Mouse (Mus musculus): Measurements from ENCODE around the gene Adgra1. TPM values are rescaled to one million over a fixed set of nuclear protein-coding genes. Genes with fewer than 3 reads are reported as not detected.

Adgra1 gene
- polyA plus RNA-seq, 1 experiment from 2014 or later: not detected

GRCm38 (mm10) chr7:139842397-139842796, 8.4 kb downstream of the Adgra1 start:
- no peak for ATAC-seq (replicated peaks; ENCODE audit: insufficient number of reproducible peaks, low FRiP score, low TSS enrichment)
- 57% methylated on average over 6 of the region's 6 CpGs for WGBS (ENCODE audit: insufficient replicate concordance)
- no peaks in the 10 kb centered on the region for H3K27me3 ChIP-seq (ENCODE audit: control insufficient read depth, insufficient read depth, low read length)
- no peaks in the 10 kb centered on the region for H3K4me1 ChIP-seq (ENCODE audit: control insufficient read depth, insufficient read depth, low read length)
- no peaks in the 10 kb centered on the region for H3K36me3 ChIP-seq (ENCODE audit: control insufficient read depth, insufficient read depth, low read length)
- no peak overlapping the region for H3K27ac ChIP-seq (ENCODE audit: low read depth, low read length)
- H3K4me3 ChIP-seq (ENCODE audit: low read depth, low read length): no peak overlapping the region
- no peaks in the 10 kb centered on the region for H3K9me3 ChIP-seq (replicated peaks; ENCODE audit: control insufficient read depth, low read length)
- no peak overlapping the region for H3K9ac ChIP-seq (ENCODE audit: low read depth, low read length)
- no peak overlapping the region for H3K4me2 ChIP-seq

- 46% methylated on average over 5 of the region's 5 CpGs for WGBS (ENCODE audit: insufficient replicate concordance)
- Histone ChIP-seq H3K27ac (ENCODE audit: low read depth, low read length) (no peak overlapping the region), H3K4me1 (ENCODE audit: control insufficient read depth, insufficient read depth, low read length) (no peaks in the 10 kb centered on the region), H3K4me2 (no peak overlapping the region), H3K4me3 (ENCODE audit: low read depth, low read length) (no peak overlapping the region), H3K27me3 (ENCODE audit: control insufficient read depth, insufficient read depth, low read length) (no peaks in the 10 kb centered on the region), H3K9me3 (replicated peaks; ENCODE audit: control insufficient read depth, low read length) (no peaks in the 10 kb centered on the region), H3K36me3 (ENCODE audit: control insufficient read depth, insufficient read depth, low read length) (no peaks in the 10 kb centered on the region), H3K9ac (ENCODE audit: low read depth, low read length) (no peak overlapping the region)
- ATAC-seq (replicated peaks; ENCODE audit: insufficient number of reproducible peaks, low FRiP score, low TSS enrichment): no peak
These were observed 9.2 kb downstream of the Adgra1 start for GRCm38 (mm10) chr7:139843140-139843539.

GRCm38 (mm10) chr7:139843776-139844175, 9.8 kb downstream of the Adgra1 start:
- no peak overlapping the region for H3K9ac ChIP-seq (ENCODE audit: low read depth, low read length)
- ATAC-seq (replicated peaks; ENCODE audit: insufficient number of reproducible peaks, low FRiP score, low TSS enrichment): no peak
- no peaks in the 10 kb centered on the region for H3K4me1 ChIP-seq (ENCODE audit: control insufficient read depth, insufficient read depth, low read length)
- H3K4me2 ChIP-seq: no peak overlapping the region
- H3K4me3 ChIP-seq (ENCODE audit: low read depth, low read length): no peak overlapping the region
- no peaks in the 10 kb centered on the region for H3K36me3 ChIP-seq (ENCODE audit: control insufficient read depth, insufficient read depth, low read length)
- H3K27me3 ChIP-seq (ENCODE audit: control insufficient read depth, insufficient read depth, low read length): no peaks in the 10 kb centered on the region
- WGBS (ENCODE audit: insufficient replicate concordance): 22% methylated on average over 5 of the region's 5 CpGs
- H3K9me3 ChIP-seq (replicated peaks; ENCODE audit: control insufficient read depth, low read length): no peaks in the 10 kb centered on the region
- H3K27ac ChIP-seq (ENCODE audit: low read depth, low read length): no peak overlapping the region

- H3K27ac ChIP-seq (ENCODE audit: low read depth, low read length): no peak overlapping the region
- no peak overlapping the region for H3K4me2 ChIP-seq
- no peaks in the 10 kb centered on the region for H3K9me3 ChIP-seq (replicated peaks; ENCODE audit: control insufficient read depth, low read length)
- H3K36me3 ChIP-seq (ENCODE audit: control insufficient read depth, insufficient read depth, low read length): no peaks in the 10 kb centered on the region
- no peak overlapping the region for H3K4me3 ChIP-seq (ENCODE audit: low read depth, low read length)
- H3K27me3 ChIP-seq (ENCODE audit: control insufficient read depth, insufficient read depth, low read length): no peaks in the 10 kb centered on the region
- WGBS (ENCODE audit: insufficient replicate concordance): 66% methylated on average over 2 of the region's 2 CpGs
- no peak overlapping the region for H3K9ac ChIP-seq (ENCODE audit: low read depth, low read length)
- ATAC-seq (replicated peaks; ENCODE audit: insufficient number of reproducible peaks, low FRiP score, low TSS enrichment): no peak
- H3K4me1 ChIP-seq (ENCODE audit: control insufficient read depth, insufficient read depth, low read length): no peaks in the 10 kb centered on the region
These were observed 11.1 kb downstream of the Adgra1 start for GRCm38 (mm10) chr7:139845101-139845500.

- Histone ChIP-seq H3K9ac (ENCODE audit: low read depth, low read length) (no peak overlapping the region), H3K4me2 (no peak overlapping the region), H3K9me3 (replicated peaks; ENCODE audit: control insufficient read depth, low read length) (no peaks in the 10 kb centered on the region), H3K4me1 (ENCODE audit: control insufficient read depth, insufficient read depth, low read length) (no peaks in the 10 kb centered on the region), H3K36me3 (ENCODE audit: control insufficient read depth, insufficient read depth, low read length) (no peaks in the 10 kb centered on the region), H3K27ac (ENCODE audit: low read depth, low read length) (no peak overlapping the region), H3K4me3 (ENCODE audit: low read depth, low read length) (no peak overlapping the region), H3K27me3 (ENCODE audit: control insufficient read depth, insufficient read depth, low read length) (no peaks in the 10 kb centered on the region)
- 53% methylated on average over 6 of the region's 6 CpGs for WGBS (ENCODE audit: insufficient replicate concordance)
- no peak for ATAC-seq (replicated peaks; ENCODE audit: insufficient number of reproducible peaks, low FRiP score, low TSS enrichment)
These were observed 16.2 kb downstream of the Adgra1 start for GRCm38 (mm10) chr7:139850152-139850551.

GRCm38 (mm10) chr7:139850677-139851076, 16.7 kb downstream of the Adgra1 start:
- 70% methylated on average over 5 of the region's 5 CpGs for WGBS (ENCODE audit: insufficient replicate concordance)
- Histone ChIP-seq H3K9ac (ENCODE audit: low read depth, low read length) (no peak overlapping the region), H3K4me3 (ENCODE audit: low read depth, low read length) (no peak overlapping the region), H3K36me3 (ENCODE audit: control insufficient read depth, insufficient read depth, low read length) (no peaks in the 10 kb centered on the region), H3K4me2 (no peak overlapping the region), H3K27me3 (ENCODE audit: control insufficient read depth, insufficient read depth, low read length) (no peaks in the 10 kb centered on the region), H3K27ac (ENCODE audit: low read depth, low read length) (no peak overlapping the region), H3K4me1 (ENCODE audit: control insufficient read depth, insufficient read depth, low read length) (no peaks in the 10 kb centered on the region), H3K9me3 (replicated peaks; ENCODE audit: control insufficient read depth, low read length) (no peaks in the 10 kb centered on the region)
- ATAC-seq (replicated peaks; ENCODE audit: insufficient number of reproducible peaks, low FRiP score, low TSS enrichment): no peak

GRCm38 (mm10) chr7:139851098-139851497, 17.1 kb downstream of the Adgra1 start:
- Histone ChIP-seq H3K27me3 (ENCODE audit: control insufficient read depth, insufficient read depth, low read length) (no peaks in the 10 kb centered on the region), H3K4me2 (no peak overlapping the region), H3K27ac (ENCODE audit: low read depth, low read length) (no peak overlapping the region), H3K36me3 (ENCODE audit: control insufficient read depth, insufficient read depth, low read length) (no peaks in the 10 kb centered on the region), H3K4me3 (ENCODE audit: low read depth, low read length) (no peak overlapping the region), H3K9ac (ENCODE audit: low read depth, low read length) (no peak overlapping the region), H3K4me1 (ENCODE audit: control insufficient read depth, insufficient read depth, low read length) (no peaks in the 10 kb centered on the region), H3K9me3 (replicated peaks; ENCODE audit: control insufficient read depth, low read length) (no peaks in the 10 kb centered on the region)
- WGBS (ENCODE audit: insufficient replicate concordance): 72% methylated on average over 6 of the region's 6 CpGs
- no peak for ATAC-seq (replicated peaks; ENCODE audit: insufficient number of reproducible peaks, low FRiP score, low TSS enrichment)

- ATAC-seq (replicated peaks; ENCODE audit: insufficient number of reproducible peaks, low FRiP score, low TSS enrichment): no peak
- H3K4me1 ChIP-seq (ENCODE audit: control insufficient read depth, insufficient read depth, low read length): no peaks in the 10 kb centered on the region
- H3K4me3 ChIP-seq (ENCODE audit: low read depth, low read length): no peak overlapping the region
- no peaks in the 10 kb centered on the region for H3K36me3 ChIP-seq (ENCODE audit: control insufficient read depth, insufficient read depth, low read length)
- no peaks in the 10 kb centered on the region for H3K9me3 ChIP-seq (replicated peaks; ENCODE audit: control insufficient read depth, low read length)
- H3K9ac ChIP-seq (ENCODE audit: low read depth, low read length): no peak overlapping the region
- H3K27ac ChIP-seq (ENCODE audit: low read depth, low read length): no peak overlapping the region
- H3K27me3 ChIP-seq (ENCODE audit: control insufficient read depth, insufficient read depth, low read length): no peaks in the 10 kb centered on the region
- no peak overlapping the region for H3K4me2 ChIP-seq
- 79% methylated on average over 11 of the region's 11 CpGs for WGBS (ENCODE audit: insufficient replicate concordance)
These were observed 21.3 kb downstream of the Adgra1 start for GRCm38 (mm10) chr7:139855261-139855660.

- Histone ChIP-seq H3K9ac (ENCODE audit: low read depth, low read length) (no peak overlapping the region), H3K27ac (ENCODE audit: low read depth, low read length) (no peak overlapping the region), H3K4me2 (no peak overlapping the region), H3K36me3 (ENCODE audit: control insufficient read depth, insufficient read depth, low read length) (no peaks in the 10 kb centered on the region), H3K9me3 (replicated peaks; ENCODE audit: control insufficient read depth, low read length) (no peaks in the 10 kb centered on the region), H3K27me3 (ENCODE audit: control insufficient read depth, insufficient read depth, low read length) (no peaks in the 10 kb centered on the region), H3K4me3 (ENCODE audit: low read depth, low read length) (no peak overlapping the region), H3K4me1 (ENCODE audit: control insufficient read depth, insufficient read depth, low read length) (no peaks in the 10 kb centered on the region)
- WGBS (ENCODE audit: insufficient replicate concordance): 23% methylated on average over 3 of the region's 3 CpGs
- ATAC-seq (replicated peaks; ENCODE audit: insufficient number of reproducible peaks, low FRiP score, low TSS enrichment): no peak
These were observed 27.4 kb downstream of the Adgra1 start for GRCm38 (mm10) chr7:139861411-139861810.

Measured in heart, embryonic 11.5 days (tissue).